Mouse (Mus musculus) lung, adult 2 months (tissue): ENCODE results near the gene Ripor3. TPM values are rescaled to one million over a fixed set of nuclear protein-coding genes. Genes with fewer than 3 reads are reported as not detected.

Experiments
- DNase-seq: peaks from one replicate; pipeline ENCODE4 v3.0.0; 2022
- H3K4me1 ChIP-seq: fragments of 200-500 bp; 2 replicates; pipeline ENCODE4 v1.6.1; 2011; ENCODE audit warnings: low read length; ENCODE audit not compliant: control insufficient read depth, insufficient read depth
- H3K4me3 ChIP-seq: fragments of 200-500 bp; replicated peaks from 2 replicates; pipeline ENCODE3; 2011; ENCODE audit warnings: low read depth, mild to moderate bottlenecking, control low read depth, low read length; ENCODE audit errors: extremely low read depth
- CTCF ChIP-seq: fragments of 200-500 bp; IDR thresholded peaks from 2 replicates; pipeline ENCODE4 v1.5.1; 2011; ENCODE audit warnings: mild to moderate bottlenecking, low read length, control low read depth; ENCODE audit not compliant: insufficient read depth
- POLR2A ChIP-seq: fragments of 200-500 bp; IDR thresholded peaks from 2 replicates; pipeline ENCODE4 v1.6.1; 2011; ENCODE audit warnings: low read depth, mild to moderate bottlenecking, control low read depth, low read length, borderline replicate concordance; ENCODE audit errors: extremely low read depth
- WGBS: fragments of 180-500 bp; shearing (Covaris S2); methylation state at CpG from one replicate; pipeline ENCODE4 v1.1.7; 2018; 5-methylcytosine and 5-hydroxymethylcytosine counted together
- polyA plus RNA-seq: library from polyadenylated mRNA; depleted of rRNA; stranded (reverse); fragments of >200 nt; gene quantifications from 2 replicates; pipeline ENCODE4 v1.2.3, GENCODE M21; 2012

The Ripor3 gene
- polyA plus RNA-seq, 1 experiment, result 5.3 TPM

- no peak for DNase-seq
- TF ChIP-seq CTCF (no peak), POLR2A (no peak)
- H3K4me3 ChIP-seq, result no peak overlapping the region
- H3K4me1 ChIP-seq, result no peaks in the 10 kb centered on the region
- 52% methylated on average over 19 of the region's 19 CpGs for WGBS
These were observed 14.4 kb downstream of the Ripor3 start for GRCm38 (mm10) chr2:167995870-167996635.

- no peaks in the 10 kb centered on the region for H3K4me1 ChIP-seq
- H3K4me3 ChIP-seq, result no peak overlapping the region
- no peak for TF ChIP-seq CTCF
- TF ChIP-seq POLR2A, result no peak
- 80% methylated on average over 13 of the region's 13 CpGs for WGBS
- no peak for DNase-seq
These were observed 17.2 kb downstream of the Ripor3 start for GRCm38 (mm10) chr2:167993260-167993659.

GRCm38 (mm10) chr2:167989310-167989709 lies 21.1 kb downstream of the Ripor3 start:
- DNase-seq, result no peak
- TF ChIP-seq CTCF (no peak), POLR2A (no peak)
- WGBS, result 37% methylated on average over 14 of the region's 14 CpGs

GRCm38 (mm10) chr2:167987640-167988039 lies 22.8 kb downstream of the Ripor3 start:
- H3K4me3 ChIP-seq, result no peak overlapping the region
- no peak for DNase-seq
- TF ChIP-seq POLR2A (no peak), CTCF (no peak)
- H3K4me1 ChIP-seq, result no peaks in the 10 kb centered on the region
- WGBS, result 73% methylated on average over 12 of the region's 12 CpGs

More at GRCm38 (mm10) chr2:167989310-167989709, 21.1 kb downstream of the Ripor3 start:
- H3K4me3 ChIP-seq, result no peak overlapping the region
- H3K4me1 ChIP-seq, result no peaks in the 10 kb centered on the region

- 27% methylated on average over 7 of the region's 7 CpGs for whole genome bisulfite sequencing
- no peaks in the 10 kb centered on the region for H3K4me1 ChIP-seq
- H3K4me3 ChIP-seq, result no peak overlapping the region
- TF ChIP-seq CTCF (peak; percentile 73), POLR2A (no peak)
- no peak for DNase-seq
These were observed 23.7 kb downstream of the Ripor3 start for GRCm38 (mm10) chr2:167986762-167987161.

GRCm38 (mm10) chr2:167984946-167985345 lies 25.5 kb downstream of the Ripor3 start:
- no peak for DNase-seq
- TF ChIP-seq CTCF (peak; percentile 41; the same call in 1 of the 2 replicates), POLR2A (no peak)
- Histone ChIP-seq H3K4me3 (no peak overlapping the region), H3K4me1 (no peaks in the 10 kb centered on the region)
- WGBS, result 45% methylated on average over 3 of the region's 3 CpGs

GRCm38 (mm10) chr2:167984371-167984770 lies 26.0 kb downstream of the Ripor3 start:
- no peak for DNase-seq
- WGBS, result 83% methylated on average over 5 of the region's 5 CpGs
- Histone ChIP-seq H3K4me3 (no peak overlapping the region), H3K4me1 (no peaks in the 10 kb centered on the region)
- TF ChIP-seq CTCF, result no peak

GRCm38 (mm10) chr2:167982646-167983045 lies 27.8 kb downstream of the Ripor3 start:
- peak; percentile 54 for DNase-seq
- H3K4me1 ChIP-seq, result peaks cover 6% of the 10 kb centered on the region; the same call in 1 of the 2 replicates
- H3K4me3 ChIP-seq, result no peak overlapping the region
- TF ChIP-seq CTCF (peak; percentile 60), POLR2A (no peak)
- WGBS, result 49% methylated on average over 9 of the region's 9 CpGs

- 70% methylated on average over 10 of the region's 10 CpGs for WGBS
- DNase-seq, result no peak
- TF ChIP-seq POLR2A, result no peak
- TF ChIP-seq CTCF, result no peak
- H3K4me1 ChIP-seq, result peaks cover 11% of the 10 kb centered on the region; the same call in 1 of the 2 replicates
- H3K4me3 ChIP-seq, result no peak overlapping the region
These were observed 30.0 kb downstream of the Ripor3 start for GRCm38 (mm10) chr2:167980391-167980790.

- H3K4me1 ChIP-seq, result peaks cover 19% of the 10 kb centered on the region
- peak; percentile 46 for DNase-seq
- H3K4me3 ChIP-seq, result no peak overlapping the region
- TF ChIP-seq POLR2A, result no peak
- 62% methylated on average over 10 of the region's 10 CpGs for WGBS
These were observed 32.1 kb downstream of the Ripor3 start for GRCm38 (mm10) chr2:167978271-167978670.

GRCm38 (mm10) chr2:167975746-167976145 lies 34.7 kb downstream of the Ripor3 start:
- 47% methylated on average over 12 of the region's 12 CpGs for WGBS
- Histone ChIP-seq H3K4me1 (peaks cover 27% of the 10 kb centered on the region), H3K4me3 (no peak overlapping the region)
- no peak for TF ChIP-seq POLR2A
- no peak for TF ChIP-seq CTCF
- no peak for DNase-seq
